ENCODE assay signal across 16 mouse cellular contexts in the genomic region with DNA sequence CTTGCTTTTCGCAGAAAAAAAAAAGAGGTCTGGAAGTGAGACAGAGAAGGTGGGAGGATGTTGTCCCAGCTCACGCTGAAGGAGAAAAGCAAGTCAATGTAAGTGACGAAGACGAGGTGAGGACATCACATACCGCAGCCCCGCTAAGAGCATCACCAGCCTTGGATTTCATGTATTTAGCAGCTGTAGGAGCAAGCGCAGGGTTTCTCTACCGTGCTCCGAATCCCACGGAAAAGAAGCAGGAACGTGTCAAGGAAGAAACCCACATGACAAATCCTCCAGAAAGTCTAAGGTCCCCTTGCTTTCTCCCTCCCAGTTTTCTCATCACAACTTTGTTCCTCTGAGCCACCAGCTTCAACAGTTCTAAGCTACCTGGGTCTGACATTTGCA.
DNase-seq lines count a peak whose midpoint lies in the region; ATAC-seq and TF ChIP-seq lines count a peak whose summit lies in the region.
"Had no signal": no experiment of that assay in that cellular context is flagged by ENCODE, and none has a peak within 500 bp of the region (broad histone marks: within the 10 kb centered on the region; RNA-seq: fewer than 3 reads in every experiment).

No protein-coding gene starts in this region.

- no peaks in the 10 kb centered on the region for H3K36me3 ChIP-seq in heart, embryonic 10.5 days
- H3K36me3 ChIP-seq in lung, embryonic 14.5 days (ENCODE audit: insufficient read depth) = no peaks in the 10 kb centered on the region
- no peaks in the 10 kb centered on the region for H3K36me3 ChIP-seq in lung, postnatal 0 days (ENCODE audit: insufficient read depth, low read length)
- no peaks in the 10 kb centered on the region for H3K36me3 ChIP-seq in embryonic facial prominence, embryonic 10.5 days (replicated peaks)
- no peaks in the 10 kb centered on the region for H3K36me3 ChIP-seq in limb, embryonic 11.5 days (ENCODE audit: control insufficient read depth, insufficient read depth, low read length)
- H3K36me3 ChIP-seq: kidney, embryonic 15.5 days; neural tube, embryonic 15.5 days; stomach, embryonic 15.5 days had no signal

- peaks cover 21% of the 10 kb centered on the region for H3K4me1 ChIP-seq in heart, embryonic 10.5 days
- peaks cover 3% of the 10 kb centered on the region; the same call in 1 of the 2 replicates for H3K4me1 ChIP-seq in lung, embryonic 14.5 days (ENCODE audit: insufficient read depth)
- no peaks in the 10 kb centered on the region for H3K4me1 ChIP-seq in lung, postnatal 0 days (ENCODE audit: insufficient read depth, low read depth, low read length)
- H3K4me1 ChIP-seq in embryonic facial prominence, embryonic 10.5 days = peaks cover 20% of the 10 kb centered on the region
- H3K4me1 ChIP-seq in limb, embryonic 11.5 days (ENCODE audit: control insufficient read depth, insufficient read depth, low read length) = peaks cover 6% of the 10 kb centered on the region; the same call in 1 of the 2 replicates
- H3K4me1 ChIP-seq: forebrain, embryonic 13.5 days; stomach, embryonic 15.5 days had no signal

- DNase-seq in heart, embryonic 10.5 days (ENCODE audit: low spot score) = no peak
- no peak for DNase-seq in heart, adult 18-20 months
- peak; percentile 28 for DNase-seq in lung, embryonic 14.5 days
- no peak for DNase-seq in lung, postnatal 0 days (ENCODE audit: low spot score)
- DNase-seq in embryonic facial prominence, embryonic 10.5 days (ENCODE audit: low spot score) = no peak
- DNase-seq in limb, embryonic 11.5 days (ENCODE audit: low spot score) = no peak
- no peak for DNase-seq in retina, embryonic 14.5 days (ENCODE audit: low spot score)
- DNase-seq in cerebellum, postnatal 4 days (ENCODE audit: low spot score in 2 of 2) = no peak
- DNase-seq: B cell, adult 2 months; cerebellum, adult 9-11 months; liver; lung, adult 2 months had no signal

- H3K4me3 ChIP-seq in heart, embryonic 10.5 days = peak overlapping the region; percentile 27
- no peak overlapping the region for H3K4me3 ChIP-seq in lung, embryonic 14.5 days (ENCODE audit: low read depth, low read length)
- H3K4me3 ChIP-seq in lung, postnatal 0 days (ENCODE audit: low read depth, low read length) = no peak overlapping the region
- no peak overlapping the region for H3K4me3 ChIP-seq in embryonic facial prominence, embryonic 10.5 days
- H3K4me3 ChIP-seq in limb, embryonic 11.5 days (ENCODE audit: low read depth, low read length) = no peak overlapping the region
- H3K4me3 ChIP-seq: forebrain, embryonic 13.5 days; kidney, embryonic 15.5 days; neural tube, embryonic 15.5 days; stomach, embryonic 15.5 days had no signal

- no peak overlapping the region for H3K4me2 ChIP-seq in lung, embryonic 14.5 days
- H3K4me2 ChIP-seq in lung, postnatal 0 days (replicated peaks; ENCODE audit: low read depth, low read length) = no peak overlapping the region
- no peak overlapping the region for H3K4me2 ChIP-seq in limb, embryonic 11.5 days (ENCODE audit: low read depth, severe bottlenecking)
- H3K4me2 ChIP-seq: forebrain, embryonic 13.5 days; kidney, embryonic 15.5 days; neural tube, embryonic 15.5 days; stomach, embryonic 15.5 days had no signal

- H3K9me3 ChIP-seq in heart, embryonic 10.5 days = no peaks in the 10 kb centered on the region
- H3K9me3 ChIP-seq in lung, embryonic 14.5 days (ENCODE audit: low read depth, low read length) = no peaks in the 10 kb centered on the region
- no peaks in the 10 kb centered on the region for H3K9me3 ChIP-seq in lung, postnatal 0 days (ENCODE audit: low read length)
- H3K9me3 ChIP-seq in embryonic facial prominence, embryonic 10.5 days = no peaks in the 10 kb centered on the region
- H3K9me3 ChIP-seq in limb, embryonic 11.5 days (ENCODE audit: control insufficient read depth, low read length) = no peaks in the 10 kb centered on the region
- H3K9me3 ChIP-seq: forebrain, embryonic 13.5 days; kidney, embryonic 15.5 days; neural tube, embryonic 15.5 days; stomach, embryonic 15.5 days had no signal

- TF ChIP-seq CTCF in lung, embryonic 14.5 days (IDR thresholded peaks at IDR 0.05; ENCODE audit: low read depth) = no peak
- no peak for TF ChIP-seq CTCF in lung, postnatal 0 days (IDR thresholded peaks at IDR 0.05)

- no peak overlapping the region for H3K9ac ChIP-seq in lung, embryonic 14.5 days
- no peak overlapping the region for H3K9ac ChIP-seq in lung, postnatal 0 days (replicated peaks; ENCODE audit: low read depth)
- 0 out of 2 replicates have a peak overlapping the region, but pooled peaks have one; percentile 8 for H3K9ac ChIP-seq in limb, embryonic 11.5 days (ENCODE audit: low read length)
- H3K9ac ChIP-seq: forebrain, embryonic 13.5 days; kidney, embryonic 15.5 days; neural tube, embryonic 15.5 days; stomach, embryonic 15.5 days had no signal

- peak overlapping the region; percentile 73 for H3K27ac ChIP-seq in heart, embryonic 10.5 days
- H3K27ac ChIP-seq in lung, embryonic 14.5 days (ENCODE audit: low read depth) = peak overlapping the region; percentile 21; the same call in 1 of the 2 replicates
- H3K27ac ChIP-seq in lung, postnatal 0 days (ENCODE audit: low read length) = no peak overlapping the region
- peak overlapping the region; percentile 54 for H3K27ac ChIP-seq in embryonic facial prominence, embryonic 10.5 days (replicated peaks)
- no peak overlapping the region for H3K27ac ChIP-seq in limb, embryonic 11.5 days (replicated peaks; ENCODE audit: low read depth, low read length)
- H3K27ac ChIP-seq: forebrain, embryonic 13.5 days; kidney, embryonic 15.5 days; neural tube, embryonic 15.5 days; stomach, embryonic 15.5 days had no signal

- 43% methylated on average over 11 of the region's 11 CpGs for WGBS in heart, embryonic 10.5 days
- 30% methylated on average over 11 of the region's 11 CpGs for WGBS in lung, embryonic 14.5 days
- 58% methylated on average over 11 of the region's 11 CpGs for WGBS in lung, postnatal 0 days
- 82% methylated on average over 11 of the region's 11 CpGs for WGBS in embryonic facial prominence, embryonic 10.5 days
- 56% methylated on average over 11 of the region's 11 CpGs for WGBS in limb, embryonic 11.5 days

- ATAC-seq in lung, embryonic 14.5 days (ENCODE audit: insufficient read depth) = peak; percentile 35; the same call in 1 of the 2 replicates
- no peak for ATAC-seq in lung, postnatal 0 days
- ATAC-seq in limb, embryonic 11.5 days (ENCODE audit: insufficient number of reproducible peaks, low FRiP score, low TSS enrichment, low read depth) = no peak
- ATAC-seq: forebrain, embryonic 13.5 days had no signal

- H3K27me3 ChIP-seq in heart, embryonic 10.5 days (ENCODE audit: insufficient read depth, poor library complexity, severe bottlenecking) = no peaks in the 10 kb centered on the region
- no peaks in the 10 kb centered on the region for H3K27me3 ChIP-seq in lung, embryonic 14.5 days (ENCODE audit: insufficient read depth, low read length)
- no peaks in the 10 kb centered on the region for H3K27me3 ChIP-seq in lung, postnatal 0 days (replicated peaks; ENCODE audit: insufficient read depth, low read length)
- H3K27me3 ChIP-seq in embryonic facial prominence, embryonic 10.5 days (replicated peaks; ENCODE audit: low read depth, poor library complexity, severe bottlenecking) = no peaks in the 10 kb centered on the region
- no peaks in the 10 kb centered on the region for H3K27me3 ChIP-seq in limb, embryonic 11.5 days (ENCODE audit: control insufficient read depth, insufficient read depth, low read length)
- H3K27me3 ChIP-seq: neural tube, embryonic 15.5 days; stomach, embryonic 15.5 days had no signal

- TF ChIP-seq EP300 in lung, postnatal 0 days (IDR thresholded peaks at IDR 0.05) = no peak

Comparison
In these comparisons a context has a peak if more than half of its experiments do, and no peak if none do; other contexts are left out.
1. H3K27ac ChIP-seq: peak in heart, embryonic 10.5 days (single experiment), lung, embryonic 14.5 days (single experiment) and embryonic facial prominence, embryonic 10.5 days (single experiment); none in lung, postnatal 0 days (single experiment) and limb, embryonic 11.5 days (single experiment).